Comparison of ENCODE assay signal across 22 mouse cellular contexts in the genomic region with DNA sequence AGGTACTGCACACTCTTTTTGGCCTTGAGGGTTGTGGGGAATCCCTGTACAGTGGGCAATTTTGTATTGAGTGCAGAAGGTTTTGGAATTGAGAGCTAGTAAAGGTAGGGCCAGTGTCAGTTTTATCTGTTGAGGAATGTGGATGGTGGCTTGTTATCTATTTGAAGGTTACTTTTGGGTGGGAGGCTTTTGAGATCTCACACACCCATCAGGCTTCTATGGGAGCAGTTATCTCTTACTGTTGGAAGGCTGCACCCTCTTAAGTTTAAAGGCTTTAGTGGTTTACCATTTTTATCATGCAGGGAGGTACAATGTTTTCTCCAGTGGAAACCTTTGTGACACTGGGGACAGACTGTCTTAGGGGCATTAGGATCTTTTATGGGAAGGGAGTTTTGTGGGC. TPM values are rescaled to one million over a fixed set of nuclear protein-coding genes. Genes with fewer than 3 reads are reported as not detected.
A peak's percentile ranks its signal among the peaks of the same experiment; 100 is the strongest.
DNase-seq lines count a peak whose midpoint lies in the region; ATAC-seq and TF ChIP-seq lines count a peak whose summit lies in the region.
"Had no signal": no experiment of that assay in that cellular context is flagged by ENCODE, and none has a peak within 500 bp of the region (broad histone marks: within the 10 kb centered on the region; RNA-seq: fewer than 3 reads in every experiment).

No protein-coding gene starts in this region.

- H3K9me3 ChIP-seq in stomach, embryonic 15.5 days = no peaks in the 10 kb centered on the region
- H3K9me3 ChIP-seq in stomach, postnatal 0 days (ENCODE audit: control insufficient read depth, low read length) = no peaks in the 10 kb centered on the region
- no peaks in the 10 kb centered on the region for H3K9me3 ChIP-seq in liver, embryonic 15.5 days (replicated peaks)
- H3K9me3 ChIP-seq in neural tube, embryonic 15.5 days (replicated peaks) = no peaks in the 10 kb centered on the region
- H3K9me3 ChIP-seq: embryonic facial prominence, embryonic 12.5 days; forebrain, embryonic 10.5 days; heart, embryonic 13.5 days; hindbrain, embryonic 15.5 days had no signal

- H3K4me2 ChIP-seq in stomach, embryonic 15.5 days = no peak overlapping the region
- no peak overlapping the region for H3K4me2 ChIP-seq in stomach, postnatal 0 days (replicated peaks; ENCODE audit: low read depth)
- H3K4me2 ChIP-seq in liver, embryonic 15.5 days = peak overlapping the region; percentile 60
- H3K4me2 ChIP-seq in neural tube, embryonic 15.5 days = no peak overlapping the region
- H3K4me2 ChIP-seq: embryonic facial prominence, embryonic 12.5 days; heart, embryonic 13.5 days; hindbrain, embryonic 15.5 days had no signal

- H3K27ac ChIP-seq in stomach, embryonic 15.5 days = no peak overlapping the region
- no peak overlapping the region for H3K27ac ChIP-seq in stomach, postnatal 0 days (replicated peaks)
- H3K27ac ChIP-seq in liver, embryonic 15.5 days (replicated peaks) = peak overlapping the region; percentile 91
- H3K27ac ChIP-seq in neural tube, embryonic 15.5 days (replicated peaks) = no peak overlapping the region
- H3K27ac ChIP-seq: embryonic facial prominence, embryonic 12.5 days; forebrain, embryonic 10.5 days; gastrocnemius, adult 2 months; heart, embryonic 13.5 days; hindbrain, embryonic 15.5 days had no signal

- no peak for DNase-seq in stomach, postnatal 0 days (ENCODE audit: low spot score)
- no peak for DNase-seq in spleen, adult 12 weeks (ENCODE audit: low spot score)
- DNase-seq in natural killer cell, adult 2 months (ENCODE audit: low spot score in 2 of 2) = no peak
- DNase-seq: adrenal gland, adult 2 months; adrenal gland, postnatal 36 days; cerebellum, adult 11-12 months; cerebellum, adult 9-10 months; cerebellum, postnatal 25 days; gastrocnemius, adult 2 months; gastrocnemius, postnatal 36 days; heart, adult 11 months; heart, postnatal 36 days had no signal

- H3K36me3 ChIP-seq in stomach, embryonic 15.5 days = 0 out of 2 replicates have a peak, but pooled peaks cover 12% of the 10 kb centered on the region
- H3K36me3 ChIP-seq in stomach, postnatal 0 days (ENCODE audit: control insufficient read depth, insufficient read depth, low read length) = peaks cover 15% of the 10 kb centered on the region
- peaks cover 65% of the 10 kb centered on the region for H3K36me3 ChIP-seq in liver, embryonic 15.5 days (replicated peaks)
- H3K36me3 ChIP-seq in neural tube, embryonic 15.5 days = peaks cover 35% of the 10 kb centered on the region

- H3K4me3 ChIP-seq in stomach, embryonic 15.5 days (replicated peaks) = no peak overlapping the region
- no peak overlapping the region for H3K4me3 ChIP-seq in stomach, postnatal 0 days (ENCODE audit: low read depth, low read length)
- H3K4me3 ChIP-seq in liver, embryonic 15.5 days (replicated peaks) = peak overlapping the region; percentile 9; the same call in 1 of the 2 replicates
- H3K4me3 ChIP-seq in neural tube, embryonic 15.5 days (replicated peaks) = no peak overlapping the region
- H3K4me3 ChIP-seq: embryonic facial prominence, embryonic 12.5 days; forebrain, embryonic 10.5 days; gastrocnemius, adult 2 months; heart, embryonic 13.5 days; hindbrain, embryonic 15.5 days had no signal

- TF ChIP-seq CTCF in stomach, postnatal 0 days (IDR thresholded peaks at IDR 0.05; ENCODE audit: low read depth) = no peak

- TF ChIP-seq EP300 in stomach, postnatal 0 days (optimal IDR thresholded peaks at IDR 0.05) = no peak

- H3K27me3 ChIP-seq in stomach, embryonic 15.5 days (replicated peaks) = no peaks in the 10 kb centered on the region
- H3K27me3 ChIP-seq in stomach, postnatal 0 days (ENCODE audit: control insufficient read depth, insufficient read depth, low read length) = no peaks in the 10 kb centered on the region
- H3K27me3 ChIP-seq in liver, embryonic 15.5 days = no peaks in the 10 kb centered on the region
- H3K27me3 ChIP-seq in neural tube, embryonic 15.5 days (replicated peaks) = no peaks in the 10 kb centered on the region
- H3K27me3 ChIP-seq: embryonic facial prominence, embryonic 12.5 days; heart, embryonic 13.5 days; hindbrain, embryonic 15.5 days had no signal

- ATAC-seq in stomach, embryonic 15.5 days (ENCODE audit: insufficient read depth, low FRiP score, low read depth) = peak; percentile 58; the same call in 1 of the 2 replicates
- no peak for ATAC-seq in stomach, postnatal 0 days (ENCODE audit: low FRiP score, low TSS enrichment)
- peak; percentile 51 for ATAC-seq in erythroid progenitor cell, adult 5-6 weeks (replicated peaks; ENCODE audit: low FRiP score, poor library complexity, severe bottlenecking)
- peak; percentile 79 for ATAC-seq in liver, embryonic 15.5 days (ENCODE audit: insufficient read depth)
- ATAC-seq in megakaryocyte-erythroid progenitor cell, adult 5-6 weeks (replicated peaks; ENCODE audit: low FRiP score, low TSS enrichment, poor library complexity, severe bottlenecking) = peak; percentile 40
- no peak for ATAC-seq in neural tube, embryonic 15.5 days (ENCODE audit: low FRiP score)
- ATAC-seq: forebrain, embryonic 14.5 days had no signal

- H3K4me1 ChIP-seq in stomach, embryonic 15.5 days = 0 out of 2 replicates have a peak, but pooled peaks cover 6% of the 10 kb centered on the region
- no peaks in the 10 kb centered on the region for H3K4me1 ChIP-seq in stomach, postnatal 0 days (replicated peaks; ENCODE audit: control insufficient read depth, insufficient read depth)
- H3K4me1 ChIP-seq in liver, embryonic 15.5 days (replicated peaks) = peaks cover 70% of the 10 kb centered on the region
- H3K4me1 ChIP-seq in neural tube, embryonic 15.5 days = peaks cover 14% of the 10 kb centered on the region

- no peak overlapping the region for H3K9ac ChIP-seq in stomach, embryonic 15.5 days
- H3K9ac ChIP-seq in stomach, postnatal 0 days (ENCODE audit: low read length) = no peak overlapping the region
- peak overlapping the region; percentile 42 for H3K9ac ChIP-seq in liver, embryonic 15.5 days
- no peak overlapping the region for H3K9ac ChIP-seq in neural tube, embryonic 15.5 days (replicated peaks)
- H3K9ac ChIP-seq: embryonic facial prominence, embryonic 12.5 days; heart, embryonic 13.5 days; hindbrain, embryonic 15.5 days had no signal

RNA-seq across cellular contexts. Expression of a gene that starts 4.9 kb away (rescaled TPM):
- 38.6 and 41.2 TPM in 2 replicates for polyA plus RNA-seq in stomach, embryonic 15.5 days (2015; fragmentation: Nextera tagmentation; extraction: Ambion mirVana)
- polyA plus RNA-seq in stomach, postnatal 0 days (2015; fragmentation: Nextera tagmentation; extraction: Ambion mirVana) = 21.2 and 21.6 TPM in 2 replicates
- total RNA-seq in erythroid progenitor cell, adult 5-6 weeks (2015; ENCODE audit: low replicate concordance) = 37.1 and 53.2 TPM in 2 replicates
- 34.3 and 42.7 TPM in 2 replicates for total RNA-seq in erythroid progenitor cell, adult 5-6 weeks (2017; ENCODE audit: low replicate concordance)
- polyA plus RNA-seq in liver, embryonic 15.5 days (2015; fragmentation: Nextera tagmentation; extraction: Ambion mirVana) = 47.0 and 49.4 TPM in 2 replicates
- 75.4 and 86.9 TPM in 2 replicates for total RNA-seq in megakaryocyte-erythroid progenitor cell, adult 5-6 weeks (2014; fragmentation: Nextera tagmentation)
- 71.2 and 90.9 TPM in 2 replicates for total RNA-seq in megakaryocyte-erythroid progenitor cell, adult 5-6 weeks (2017)
- 35.3 and 35.4 TPM in 2 replicates for polyA plus RNA-seq in neural tube, embryonic 15.5 days (2015; fragmentation: Nextera tagmentation; extraction: Ambion mirVana)

Comparison
In these comparisons a context has a peak if more than half of its experiments do, and no peak if none do; other contexts are left out.
1. ATAC-seq: peak in stomach, embryonic 15.5 days (single experiment), erythroid progenitor cell, adult 5-6 weeks (single experiment), liver, embryonic 15.5 days (single experiment) and megakaryocyte-erythroid progenitor cell, adult 5-6 weeks (single experiment); none in stomach, postnatal 0 days (single experiment) and neural tube, embryonic 15.5 days (single experiment).